27 mouse cellular contexts compared by ENCODE assay signal in genomic region chr7:79376516-79377275, GRCm38 (mm10). TPM values are rescaled to one million over a fixed set of nuclear protein-coding genes. Genes with fewer than 3 reads are reported as not detected.
DNase-seq lines count a peak whose midpoint lies in the region; ATAC-seq and TF ChIP-seq lines count a peak whose summit lies in the region.
"Had no signal": no experiment of that assay in that cellular context is flagged by ENCODE, and none has a peak within 500 bp of the region (broad histone marks: within the 10 kb centered on the region; RNA-seq: fewer than 3 reads in every experiment).

No protein-coding gene starts in this region.

- peaks cover 2 to 32% of the 10 kb centered on the region in 2 experiments; a peak in 2 of 4 replicates for H3K4me1 ChIP-seq in MEL (ENCODE audit: control insufficient read depth in 1 of 2, insufficient read depth in 2 of 2, low read length in 2 of 2)
- H3K4me1 ChIP-seq in liver, embryonic 13.5 days (replicated peaks) = peaks cover 10% of the 10 kb centered on the region
- no peaks in the 10 kb centered on the region for H3K4me1 ChIP-seq in lung, adult 2 months (ENCODE audit: control insufficient read depth, insufficient read depth, low read length)
- H3K4me1 ChIP-seq: embryonic facial prominence, embryonic 10.5 days; hindbrain, embryonic 15.5 days had no signal

- DNase-seq in MEL (ENCODE audit: low read depth, low spot score) = peak; percentile 86
- DNase-seq in liver, embryonic 13.5 days = no peak
- peak; percentile 20 for DNase-seq in lung, adult 2 months
- DNase-seq in lung, postnatal 4 days = peak; percentile 35 to 37
- no peak for DNase-seq in adrenal gland, postnatal 36 days
- no peak for DNase-seq in c-Kit-positive CD71-positive TER-119-positive erythroid progenitor cells, embryonic 14.5 days (ENCODE audit: low spot score)
- DNase-seq: adrenal gland, postnatal 10 days; cerebellum, adult 9-11 months; gastrocnemius, postnatal 25 days; heart, adult 2 months; heart, postnatal 4 days; kidney, adult 8-10 months; kidney, postnatal 14 days; layer of hippocampus, postnatal 36 days; thymus, adult 18-20 months; thymus, postnatal 4 days had no signal

- no peak overlapping the region for H3K4me2 ChIP-seq in liver, embryonic 13.5 days
- H3K4me2 ChIP-seq: hindbrain, embryonic 15.5 days; limb, embryonic 12.5 days; midbrain, embryonic 11.5 days had no signal

- no peak overlapping the region for H3K4me3 ChIP-seq in MEL (ENCODE audit: control insufficient read depth in 1 of 2, insufficient read depth in 1 of 2, low read depth in 2 of 2, low read length in 2 of 2)
- H3K4me3 ChIP-seq in liver, embryonic 13.5 days (replicated peaks) = no peak overlapping the region
- no peak overlapping the region for H3K4me3 ChIP-seq in lung, adult 2 months (replicated peaks; ENCODE audit: extremely low read depth, low read depth, low read length)
- H3K4me3 ChIP-seq: embryonic facial prominence, embryonic 10.5 days; heart, adult 2 months; hindbrain, embryonic 15.5 days; limb, embryonic 12.5 days had no signal

- no peak for TF ChIP-seq RAD21 in MEL (IDR thresholded peaks at IDR 0.05; ENCODE audit: low read depth, low read length)

- no peaks in the 10 kb centered on the region for H3K79me2 ChIP-seq in MEL (ENCODE audit: control insufficient read depth, insufficient read depth, low read length, poor library complexity)

- peak; percentile 59 for ATAC-seq in liver, embryonic 13.5 days (ENCODE audit: low read depth)
- no peak for ATAC-seq in CD4-positive, CD25-positive, alpha-beta regulatory T cell, adult 4 months
- no peak for ATAC-seq in activated CD4-positive, CD25-positive, alpha-beta regulatory T cell, adult 4 months
- ATAC-seq: forebrain, embryonic 16.5 days had no signal

- H3K27ac ChIP-seq in MEL (ENCODE audit: control insufficient read depth, low read depth, low read length) = peak overlapping the region; percentile 2; the same call in 1 of the 2 replicates
- peak overlapping the region; percentile 43 for H3K27ac ChIP-seq in liver, embryonic 13.5 days
- H3K27ac ChIP-seq: embryonic facial prominence, embryonic 10.5 days; heart, adult 2 months; hindbrain, embryonic 15.5 days; limb, embryonic 12.5 days had no signal

- peak in 1 of 2 experiments; percentile 76; a peak in 3 of 4 replicates for TF ChIP-seq EP300 in MEL (IDR thresholded peaks at IDR 0.05; ENCODE audit: low read depth in 1 of 2, low read length in 2 of 2)

- no peak for TF ChIP-seq POLR2A in MEL (IDR thresholded peaks at IDR 0.05; ENCODE audit: control insufficient read depth in 1 of 2, insufficient read depth in 1 of 2, low read depth in 1 of 2, low read length in 2 of 2, poor library complexity in 1 of 2)
- no peak for TF ChIP-seq POLR2A in lung, adult 2 months (IDR thresholded peaks at IDR 0.05; ENCODE audit: borderline replicate concordance, extremely low read depth, low read depth, low read length)

- WGBS in liver, embryonic 13.5 days (ENCODE audit: insufficient replicate concordance) = 34% methylated on average over 10 of the region's 10 CpGs
- 73% methylated on average over 10 of the region's 10 CpGs for WGBS in lung, adult 2 months

- H3K36me3 ChIP-seq in MEL (ENCODE audit: control insufficient read depth in 1 of 2, insufficient read depth in 2 of 2, low read length in 2 of 2) = peaks cover 0 to 9% of the 10 kb centered on the region in 2 experiments; a peak in 2 of 4 replicates
- H3K36me3 ChIP-seq in liver, embryonic 13.5 days = no peaks in the 10 kb centered on the region
- H3K36me3 ChIP-seq: embryonic facial prominence, embryonic 10.5 days; hindbrain, embryonic 15.5 days; limb, embryonic 12.5 days had no signal

- TF ChIP-seq CTCF in MEL (IDR thresholded peaks at IDR 0.05 in 2 of 3, conservative IDR thresholded peaks at IDR 0.05 in 1 of 3; ENCODE audit: control insufficient read depth in 1 of 3, insufficient read depth in 1 of 3, low read depth in 2 of 3, low read length in 3 of 3, poor library complexity in 1 of 3, severe bottlenecking in 1 of 3) = no peak
- no peak for TF ChIP-seq CTCF in lung, adult 2 months (IDR thresholded peaks at IDR 0.05; ENCODE audit: insufficient read depth, low read length)

- H3K9me3 ChIP-seq in MEL (replicated peaks; ENCODE audit: insufficient read depth, low read length) = no peaks in the 10 kb centered on the region
- no peaks in the 10 kb centered on the region for H3K9me3 ChIP-seq in liver, embryonic 13.5 days (replicated peaks)
- H3K9me3 ChIP-seq: embryonic facial prominence, embryonic 10.5 days; hindbrain, embryonic 15.5 days; limb, embryonic 12.5 days had no signal

- no peak overlapping the region for H3K9ac ChIP-seq in MEL (ENCODE audit: control insufficient read depth, low read depth, low read length, poor library complexity, severe bottlenecking)
- no peak overlapping the region for H3K9ac ChIP-seq in liver, embryonic 13.5 days
- H3K9ac ChIP-seq: hindbrain, embryonic 15.5 days; limb, embryonic 12.5 days had no signal

- no peaks in the 10 kb centered on the region for H3K27me3 ChIP-seq in MEL (ENCODE audit: control insufficient read depth in 1 of 2, insufficient read depth in 2 of 2, low read length in 2 of 2)
- 0 out of 2 replicates have a peak, but pooled peaks cover 14% of the 10 kb centered on the region for H3K27me3 ChIP-seq in liver, embryonic 13.5 days
- H3K27me3 ChIP-seq: CH12.LX; hindbrain, embryonic 15.5 days; limb, embryonic 12.5 days had no signal

TF ChIP-seq in MEL, 35 proteins besides CTCF, POLR2A, EP300 and RAD21:
- TF ChIP-seq POLR2AphosphoS5 (IDR thresholded peaks at IDR 0.05; ENCODE audit: borderline replicate concordance, low read depth, low read length) (no peak), MAFK (IDR thresholded peaks at IDR 0.05; ENCODE audit: borderline replicate concordance, low read depth, low read length) (no peak), TAL1 (IDR thresholded peaks at IDR 0.05; ENCODE audit: low read length) (peak; percentile 35; the same call in 1 of the 2 replicates), E2F4 (IDR thresholded peaks at IDR 0.05; ENCODE audit: borderline replicate concordance, low read depth, low read length) (no peak), MEF2A (IDR thresholded peaks at IDR 0.05; ENCODE audit: extremely low read depth, insufficient replicate concordance, low read depth, low read length, poor library complexity, severe bottlenecking) (no peak), CHD1 (IDR thresholded peaks at IDR 0.05; ENCODE audit: low read depth, low read length) (no peak), MYB (IDR thresholded peaks at IDR 0.05; ENCODE audit: low read depth, low read length) (0 out of 2 replicates have a peak, but pooled peaks have one; percentile 49), TBP (IDR thresholded peaks at IDR 0.05; ENCODE audit: low read depth, low read length) (0 out of 2 replicates have a peak, but pooled peaks have one; percentile 22), BHLHE40 (IDR thresholded peaks at IDR 0.05; ENCODE audit: borderline replicate concordance, low read depth, low read length) (no peak), RCOR1 (IDR thresholded peaks at IDR 0.05; ENCODE audit: low read depth, low read length) (peak; percentile 89), MYC (IDR thresholded peaks at IDR 0.05; ENCODE audit: low read depth, low read length) (no peak), TCF12 (IDR thresholded peaks at IDR 0.05; ENCODE audit: low read depth, low read length) (peak; percentile 59), USF2 (IDR thresholded peaks at IDR 0.05; ENCODE audit: borderline replicate concordance in 1 of 2, insufficient read depth in 1 of 2, low read depth in 1 of 2, low read length in 2 of 2) (no peak), SIN3A (IDR thresholded peaks at IDR 0.05; ENCODE audit: low read length) (0 out of 2 replicates have a peak, but pooled peaks have one; percentile 24), GATA1 (IDR thresholded peaks at IDR 0.05; ENCODE audit: low read depth, low read length) (peak; percentile 76), UBTF (IDR thresholded peaks at IDR 0.05; ENCODE audit: borderline replicate concordance, insufficient read depth, low read depth, low read length) (no peak), MAX (IDR thresholded peaks at IDR 0.05; ENCODE audit: low read length) (no peak), ZMIZ1 (IDR thresholded peaks at IDR 0.05; ENCODE audit: low read depth, low read length) (no peak), NRF1 (IDR thresholded peaks at IDR 0.05; ENCODE audit: insufficient read depth, low read depth, low read length, poor library complexity, severe bottlenecking) (no peak), ETS1 (IDR thresholded peaks at IDR 0.05; ENCODE audit: low read depth, low read length) (peak; percentile 50; the same call in 1 of the 2 replicates), MXI1 (IDR thresholded peaks at IDR 0.05; ENCODE audit: low read depth, low read length) (0 out of 2 replicates have a peak, but pooled peaks have one; percentile 16), ZC3H11A (IDR thresholded peaks at IDR 0.05; ENCODE audit: low read depth, low read length) (no peak), ZNF384 (IDR thresholded peaks at IDR 0.05; ENCODE audit: low read depth, low read length) (no peak), GABPA (IDR thresholded peaks at IDR 0.05; ENCODE audit: low read depth, low read length) (no peak), JUND (IDR thresholded peaks at IDR 0.05; ENCODE audit: low read depth, low read length) (no peak)

RNA-seq across cellular contexts. Expression of gene Rlbp1, which starts 10.2 kb away (rescaled TPM):
- total RNA-seq in MEL (2012; rRNA removed) = 0.12 and 0.16 TPM in 2 replicates
- polyA plus RNA-seq in MEL (2012; ENCODE audit: insufficient read depth in 1 of 2, insufficient read length in 2 of 2, low read depth in 1 of 2, low replicate concordance in 2 of 2, missing spikeins in 1 of 2) = under 1 TPM in 1 of 2 experiments, not detected in 1; 0.17 TPM
- 0.06 TPM in 1 of 2 replicates, not detected in the other for polyA plus RNA-seq in liver, embryonic 13.5 days (2015; fragmentation: Nextera tagmentation; extraction: Ambion mirVana)
- 0.48 and 0.52 TPM in 2 replicates for polyA plus RNA-seq in lung, adult 2 months (2012; rRNA removed)
- not detected for polyA plus RNA-seq in CD4-positive, CD25-positive, alpha-beta regulatory T cell, adult 4 months (2017; shearing (Covaris generic))
- not detected for total RNA-seq in adrenal gland, postnatal 36 days (2021)
- under 1 TPM in 1 of 2 experiments, not detected in 1; 0.54 TPM for polyA plus RNA-seq in activated CD4-positive, CD25-positive, alpha-beta regulatory T cell, adult 4 months (2017; shearing (Covaris generic))
- total RNA-seq: adrenal gland, postnatal 10 days; gastrocnemius, postnatal 25 days; heart, adult 2 months; heart, postnatal 4 days; monocyte, adult 5-6 weeks; neutrophil, adult 5-6 weeks had no signal
- polyA plus RNA-seq: heart, adult 2 months; heart, embryonic 14.5 days had no signal

RNA-seq across cellular contexts. Expression of gene Fanci, which starts 15.0 kb away (rescaled TPM):
- 6.9 and 8.4 TPM in 2 replicates for total RNA-seq in MEL (2012; rRNA removed)
- 1 to 10 TPM in 1 of 2 experiments, not detected in 1; 9.0 TPM for polyA plus RNA-seq in MEL (2012; ENCODE audit: insufficient read depth in 1 of 2, insufficient read length in 2 of 2, low read depth in 1 of 2, low replicate concordance in 2 of 2, missing spikeins in 1 of 2)
- 9.2 and 11.3 TPM in 2 replicates for polyA plus RNA-seq in liver, embryonic 13.5 days (2015; fragmentation: Nextera tagmentation; extraction: Ambion mirVana)
- 0.19 and 0.39 TPM in 2 replicates for polyA plus RNA-seq in lung, adult 2 months (2012; rRNA removed)
- polyA plus RNA-seq in CD4-positive, CD25-positive, alpha-beta regulatory T cell, adult 4 months (2017; shearing (Covaris generic)) = 1 to 10 TPM; 4.4 to 7.9 TPM
- total RNA-seq in adrenal gland, postnatal 36 days (2021) = under 1 TPM; 0.63 to 0.99 TPM
- 1 to 10 TPM; 5.0 to 6.4 TPM for polyA plus RNA-seq in activated CD4-positive, CD25-positive, alpha-beta regulatory T cell, adult 4 months (2017; shearing (Covaris generic))

Comparison
In these comparisons a context has a peak if more than half of its experiments do, and no peak if none do; other contexts are left out.
1. DNase-seq: peak in MEL (single experiment), lung, adult 2 months (single experiment) and lung, postnatal 4 days (2 of 2); none in liver, embryonic 13.5 days (single experiment), adrenal gland, postnatal 36 days (0 of 2) and c-Kit-positive CD71-positive TER-119-positive erythroid progenitor cells, embryonic 14.5 days (single experiment).